Mouse (Mus musculus) ES-E14 (cell line): Measurements from ENCODE around the gene Chrna10. TPM values are rescaled to one million over a fixed set of nuclear protein-coding genes. Genes with fewer than 3 reads are reported as not detected.

Source experiments
- DNase-seq: peaks from one replicate; pipeline ENCODE4 v3.0.0-alpha.2; 2013; ENCODE audit warnings: low read depth, low spot score
- H3K27ac ChIP-seq: 2 replicates; pipeline ENCODE4 v1.5.1; 2012; ENCODE audit warnings: low read depth, mild to moderate bottlenecking, low read length, moderate library complexity, mixed read lengths; ENCODE audit not compliant: poor library complexity, insufficient read depth, severe bottlenecking
- H3K36me3 ChIP-seq: 2 replicates; pipeline ENCODE4 v1.6.1; 2012; ENCODE audit warnings: mild to moderate bottlenecking, low read length, moderate library complexity, mixed read lengths; ENCODE audit not compliant: control insufficient read depth, poor library complexity, insufficient read depth, severe bottlenecking
- H3K4me1 ChIP-seq, 2 experiments: fragments of 150-350 bp in 1 of 2; sonication (generic) in 1 of 2; 2 replicates each; pipeline ENCODE4 v1.6.1; 2012; ENCODE audit warnings: low read length in 2 of 2, mild to moderate bottlenecking in 1 of 2, mixed read lengths in 1 of 2; ENCODE audit not compliant: control insufficient read depth in 2 of 2, insufficient read depth in 2 of 2, poor library complexity in 1 of 2
- H3K4me3 ChIP-seq, 2 experiments: fragments of 150-350 bp in 1 of 2; sonication (generic) in 1 of 2; 2 replicates each; pipeline ENCODE4 v1.5.1; 2012; ENCODE audit warnings: low read length in 2 of 2, low read depth in 1 of 2, mild to moderate bottlenecking in 1 of 2, mixed read lengths in 1 of 2; ENCODE audit not compliant: insufficient read depth in 1 of 2, poor library complexity in 1 of 2, severe bottlenecking in 1 of 2
- H3K9ac ChIP-seq: 2 replicates; pipeline ENCODE4 v1.6.1; 2012; ENCODE audit warnings: low read depth, mild to moderate bottlenecking, low read length, mixed read lengths; ENCODE audit not compliant: poor library complexity, insufficient read depth, severe bottlenecking
- H3K9me3 ChIP-seq: fragments of 150-350 bp; sonication (generic); 2 replicates; pipeline ENCODE4 v1.6.1; 2012; ENCODE audit warnings: low read depth, mild to moderate bottlenecking, low read length; ENCODE audit not compliant: control insufficient read depth, insufficient read depth
- CHD2 ChIP-seq: IDR thresholded peaks from 2 replicates; pipeline ENCODE4 v1.6.1; 2014; ENCODE audit warnings: mild to moderate bottlenecking, low read depth, low read length, inconsistent platforms
- HCFC1 ChIP-seq: IDR thresholded peaks from 2 replicates; pipeline ENCODE4 v1.6.1; 2012; ENCODE audit warnings: low read length, inconsistent platforms, borderline replicate concordance; ENCODE audit not compliant: insufficient read depth
- MAFK ChIP-seq: IDR thresholded peaks from 2 replicates; pipeline ENCODE4 v1.6.1; 2014; ENCODE audit warnings: mild to moderate bottlenecking, low read depth, low read length, inconsistent platforms; ENCODE audit not compliant: insufficient read depth
- ZC3H11A ChIP-seq: IDR thresholded peaks from 2 replicates; pipeline ENCODE4 v1.6.1; 2012; ENCODE audit warnings: low read depth, mild to moderate bottlenecking, inconsistent platforms, low read length, borderline replicate concordance
- ZNF384 ChIP-seq: IDR thresholded peaks from 2 replicates; pipeline ENCODE4 v1.6.1; 2012; ENCODE audit warnings: low read depth, low read length, inconsistent platforms
- in situ Hi-C, 2 experiments: fragments of 600-800 bp; cut with MboI; formaldehyde crosslinking; loops; one replicate each; pipeline ENCODE4 v1.15.1; 2025; ENCODE audit warnings: low sequenced_read_pairs in 2 of 2, inconsistent platforms in 1 of 2; ENCODE audit not compliant: unreplicated experiment in 2 of 2
- total RNA-seq: library from RNA; depleted of rRNA; stranded (reverse); fragments of 300-350 nt; gene quantifications from 2 replicates; pipeline ENCODE4 v1.2.3, GENCODE M21; 2012; rRNA removed

Gene Chrna10
- total RNA-seq, 1 experiment: 0.27 TPM

GRCm38 (mm10) chr7:102064655-102065045 lies 52.0 kb downstream of the Chrna10 start:
- DNase-seq: no peak
- Histone ChIP-seq H3K36me3 (no peaks in the 10 kb centered on the region), H3K9me3 (no peaks in the 10 kb centered on the region), H3K9ac (peak overlapping the region; percentile 90), H3K27ac (no peak overlapping the region; the same call in 1 of the 2 replicates), H3K4me1 (no peaks in the 10 kb centered on the region), H3K4me3 (peak overlapping the region; percentile 80 to 83)
- in situ Hi-C loops: no loop called here
- TF ChIP-seq MAFK (no peak), CHD2 (no peak), ZC3H11A (no peak), HCFC1 (no peak), ZNF384 (no peak)

GRCm38 (mm10) chr7:102063891-102064290 lies 52.7 kb downstream of the Chrna10 start:
- Histone ChIP-seq H3K9ac (no peak overlapping the region), H3K9me3 (no peaks in the 10 kb centered on the region), H3K4me1 (no peaks in the 10 kb centered on the region), H3K4me3 (peak overlapping the region; percentile 80 to 83), H3K36me3 (peaks cover 2% of the 10 kb centered on the region; the same call in 1 of the 2 replicates), H3K27ac (no peak overlapping the region)
- DNase-seq: no peak
- in situ Hi-C loops: no loop called here
- TF ChIP-seq ZNF384: no peak

DNA sequence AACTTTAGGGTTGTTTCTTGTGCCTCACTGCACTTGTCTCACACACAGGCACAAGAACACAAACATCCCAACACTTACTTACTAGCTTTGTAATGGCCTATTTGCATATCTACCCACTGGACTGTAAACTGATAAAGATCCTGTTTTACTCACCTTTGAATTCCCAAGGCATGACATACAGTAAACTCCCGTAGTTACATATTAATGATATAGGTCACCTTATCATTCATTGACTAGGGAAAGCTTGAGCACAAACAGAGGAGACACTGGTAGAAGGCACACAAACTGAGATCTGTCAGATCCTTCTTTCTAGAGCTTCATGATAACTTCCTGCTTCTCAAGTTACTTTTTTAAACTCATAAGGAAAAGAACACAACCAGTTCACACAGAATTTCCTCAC lies 54.4 kb downstream of the Chrna10 start:
- Histone ChIP-seq H3K36me3 (peaks cover 2% of the 10 kb centered on the region; the same call in 1 of the 2 replicates), H3K9ac (no peak overlapping the region), H3K9me3 (no peaks in the 10 kb centered on the region), H3K4me3 (no peak overlapping the region), H3K27ac (no peak overlapping the region), H3K4me1 (no peaks in the 10 kb centered on the region)
- in situ Hi-C loops: no loop called here
- DNase-seq: no peak
- no peak for TF ChIP-seq CHD2
- no peak for TF ChIP-seq ZC3H11A
- no peak for TF ChIP-seq HCFC1
- TF ChIP-seq MAFK: no peak
- no peak for TF ChIP-seq ZNF384

DNA sequence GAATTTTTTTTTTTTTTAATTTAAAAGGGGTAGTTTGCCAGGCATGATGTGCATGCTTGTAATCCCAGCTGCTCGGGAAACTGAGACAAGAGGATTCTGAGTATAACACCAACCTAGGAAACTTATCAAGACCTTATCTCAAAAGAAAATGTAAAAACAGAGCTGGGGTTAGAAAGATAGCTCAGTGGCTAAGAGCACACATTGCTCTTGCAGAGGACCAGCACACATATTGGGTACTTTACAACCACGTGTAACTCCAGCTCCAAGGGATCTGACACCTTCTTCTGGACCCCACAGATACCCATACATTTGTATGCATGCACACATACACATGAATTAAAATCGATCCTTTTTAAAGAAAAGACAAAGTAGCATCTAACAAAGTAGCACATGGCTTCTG lies 55.3 kb downstream of the Chrna10 start:
- TF ChIP-seq CHD2: no peak
- TF ChIP-seq MAFK: no peak
- no peak for TF ChIP-seq ZC3H11A
- no peak for TF ChIP-seq ZNF384
- TF ChIP-seq HCFC1: no peak
- H3K36me3 ChIP-seq: peaks cover 2% of the 10 kb centered on the region; the same call in 1 of the 2 replicates
- in situ Hi-C loops: no loop called here
- no peak for DNase-seq
- no peak overlapping the region for H3K9ac ChIP-seq
- H3K4me3 ChIP-seq: no peak overlapping the region
- H3K27ac ChIP-seq: no peak overlapping the region
- no peaks in the 10 kb centered on the region for H3K9me3 ChIP-seq
- H3K4me1 ChIP-seq: no peaks in the 10 kb centered on the region

Other genes starting within 250 kb of the Chrna10 start
- 536 and 562 TPM in 2 replicates for gene Folr1, start 246.0 kb downstream of the Chrna10 start, total RNA-seq
- 90.8 and 106 TPM in 2 replicates for gene Lamtor1, start 210.9 kb downstream of the Chrna10 start, total RNA-seq
- 1.9 and 3.0 TPM in 2 replicates for gene Tomt, start 210.5 kb downstream of the Chrna10 start, total RNA-seq
- 2.6 TPM in 2 replicates for gene Lrrc51, start 182.9 kb downstream of the Chrna10 start, total RNA-seq
- gene Numa1, start 182.7 kb downstream of the Chrna10 start, total RNA-seq: 91.0 and 95.6 TPM in 2 replicates
- 11.0 and 15.0 TPM in 2 replicates for gene Il18bp, start 98.1 kb downstream of the Chrna10 start, total RNA-seq
- 45.7 and 60.8 TPM in 2 replicates for gene Rnf121, start 51.4 kb downstream of the Chrna10 start, total RNA-seq
- 32.2 and 43.6 TPM in 2 replicates for gene Xndc1, start 51.3 kb downstream of the Chrna10 start, total RNA-seq
- gene Xntrpc, start 51.1 kb downstream of the Chrna10 start, total RNA-seq: 0.76 and 1.1 TPM in 2 replicates
- gene Trpc2, start 33.7 kb downstream of the Chrna10 start, total RNA-seq: 0.36 and 1.3 TPM in 2 replicates
- 0.45 and 0.90 TPM in 2 replicates for gene Art1, start 15.1 kb downstream of the Chrna10 start, total RNA-seq
- gene Art5, start 7.3 kb downstream of the Chrna10 start, total RNA-seq: 2.6 and 3.2 TPM in 2 replicates
- gene Nup98, start 93.3 kb upstream of the Chrna10 start, total RNA-seq: 50.5 and 59.4 TPM in 2 replicates
- 24.0 and 30.1 TPM in 2 replicates for gene Pgap2, start 93.4 kb upstream of the Chrna10 start, total RNA-seq
- gene Rhog, start 139.2 kb upstream of the Chrna10 start, total RNA-seq: 3.8 and 4.3 TPM in 2 replicates
- gene Stim1, start 151.0 kb upstream of the Chrna10 start, total RNA-seq: 22.4 and 31.3 TPM in 2 replicates